Mouse (Mus musculus) cortical plate, adult 2 months (tissue): ENCODE measurements around the gene Isg20. TPM values are rescaled to one million over a fixed set of nuclear protein-coding genes. Genes with fewer than 3 reads are reported as not detected.
A peak's percentile ranks its signal among the peaks of the same experiment; 100 is the strongest.

Experiments
- H3K27ac ChIP-seq: fragments of 200-500 bp; 2 replicates; pipeline ENCODE4 v1.5.1; 2012; ENCODE audit warnings: low read length, control low read depth, inconsistent platforms; ENCODE audit not compliant: insufficient read depth
- H3K4me1 ChIP-seq: fragments of 200-500 bp; 2 replicates; pipeline ENCODE4 v1.6.1; 2011; ENCODE audit warnings: low read length; ENCODE audit not compliant: control insufficient read depth, insufficient read depth
- H3K4me3 ChIP-seq: fragments of 200-500 bp; 2 replicates; pipeline ENCODE4 v1.5.1; 2011; ENCODE audit warnings: mild to moderate bottlenecking, low read length, control low read depth; ENCODE audit not compliant: insufficient read depth
- CTCF ChIP-seq: fragments of 200-500 bp; IDR thresholded peaks from 2 replicates; pipeline ENCODE4 v1.5.1; 2011; ENCODE audit warnings: mild to moderate bottlenecking, control low read depth, low read length; ENCODE audit not compliant: insufficient read depth; ENCODE audit errors: extremely low read depth
- POLR2A ChIP-seq: fragments of 200-500 bp; IDR thresholded peaks from 2 replicates; pipeline ENCODE4 v1.6.1; 2011; ENCODE audit warnings: mild to moderate bottlenecking, low read length, control low read depth; ENCODE audit not compliant: insufficient read depth; ENCODE audit errors: extremely low read depth
- polyA plus RNA-seq: library from polyadenylated mRNA; depleted of rRNA; stranded (reverse); fragments of >200 nt; gene quantifications from 2 replicates; pipeline ENCODE4 v1.2.3, GENCODE M21; 2012

Gene Isg20
- polyA plus RNA-seq, 1 experiment = 2.9 TPM

GRCm38 (mm10) chr7:78883016-78883725 is 30.1 kb upstream of the Isg20 start:
- Histone ChIP-seq H3K27ac (no peak overlapping the region), H3K4me1 (peaks cover 2% of the 10 kb centered on the region; the same call in 1 of the 2 replicates)
- no peak for TF ChIP-seq CTCF
- TF ChIP-seq POLR2A = no peak

GRCm38 (mm10) chr7:78883726-78884060 is 29.5 kb upstream of the Isg20 start:
- Histone ChIP-seq H3K4me3 (peak overlapping the region; percentile 50), H3K4me1 (peaks cover 2% of the 10 kb centered on the region; the same call in 1 of the 2 replicates), H3K27ac (no peak overlapping the region)
- TF ChIP-seq CTCF = no peak
- TF ChIP-seq POLR2A = no peak

More at GRCm38 (mm10) chr7:78883016-78883725, 30.1 kb upstream of the Isg20 start:
- peak overlapping the region; percentile 50 for H3K4me3 ChIP-seq

- no peak overlapping the region for H3K27ac ChIP-seq
- peaks cover 2% of the 10 kb centered on the region; the same call in 1 of the 2 replicates for H3K4me1 ChIP-seq
- no peak for TF ChIP-seq CTCF
- TF ChIP-seq POLR2A = no peak
- peak overlapping the region; percentile 50 for H3K4me3 ChIP-seq
Observed at GRCm38 (mm10) chr7:78884139-78884538, 29.1 kb upstream of the Isg20 start.

GRCm38 (mm10) chr7:78885404-78885803 is 27.8 kb upstream of the Isg20 start:
- Histone ChIP-seq H3K4me3 (peak overlapping the region; percentile 27), H3K27ac (no peak overlapping the region), H3K4me1 (peaks cover 2% of the 10 kb centered on the region; the same call in 1 of the 2 replicates)
- TF ChIP-seq CTCF = no peak
- TF ChIP-seq POLR2A = no peak

- Histone ChIP-seq H3K4me3 (no peak overlapping the region), H3K27ac (no peak overlapping the region), H3K4me1 (peaks cover 2% of the 10 kb centered on the region; the same call in 1 of the 2 replicates)
- TF ChIP-seq CTCF = no peak
- no peak for TF ChIP-seq POLR2A
Observed at GRCm38 (mm10) chr7:78886496-78886895, 26.7 kb upstream of the Isg20 start.

- H3K4me3 ChIP-seq = no peak overlapping the region
- TF ChIP-seq CTCF = no peak
- TF ChIP-seq POLR2A = no peak
- H3K27ac ChIP-seq = no peak overlapping the region
- no peaks in the 10 kb centered on the region for H3K4me1 ChIP-seq
Observed at GRCm38 (mm10) chr7:78887431-78887842, 25.8 kb upstream of the Isg20 start.

GRCm38 (mm10) chr7:78890641-78891040 is 22.6 kb upstream of the Isg20 start:
- TF ChIP-seq CTCF (peak; percentile 94), POLR2A (no peak)
- Histone ChIP-seq H3K27ac (no peak overlapping the region), H3K4me3 (no peak overlapping the region), H3K4me1 (no peaks in the 10 kb centered on the region)

- no peak overlapping the region for H3K27ac ChIP-seq
- TF ChIP-seq CTCF = no peak
- TF ChIP-seq POLR2A = no peak
- no peak overlapping the region for H3K4me3 ChIP-seq
- no peaks in the 10 kb centered on the region for H3K4me1 ChIP-seq
Observed at GRCm38 (mm10) chr7:78893917-78894316, 19.3 kb upstream of the Isg20 start.

GRCm38 (mm10) chr7:78895021-78895652 is 18.1 kb upstream of the Isg20 start:
- TF ChIP-seq CTCF (no peak), POLR2A (no peak)
- H3K4me1 ChIP-seq = no peaks in the 10 kb centered on the region
- peak overlapping the region; percentile 60 for H3K4me3 ChIP-seq
- H3K27ac ChIP-seq = no peak overlapping the region

- Histone ChIP-seq H3K4me3 (peak within 1 kb of the TSS; percentile 60), H3K27ac (no peak within 1 kb of the TSS), H3K4me1 (no peaks in the 10 kb centered on the region)
- TF ChIP-seq POLR2A = 0 out of 2 replicates have a peak, but pooled peaks have one; percentile 17
- TF ChIP-seq CTCF = no peak
Observed at GRCm38 (mm10) chr7:78895653-78896333, 17.4 kb upstream of the Isg20 start, which contains the start of gene Aen. Gene Aen, plus strand, starts transcription at chr7:78895854.
